Mouse (Mus musculus): ENCODE data around the gene Arhgap42. TPM values are rescaled to one million over a fixed set of nuclear protein-coding genes. Genes with fewer than 3 reads are reported as not detected.

Arhgap42 gene
- total RNA-seq, 2 experiments from 2014 or later, result 11.8 to 15.7 TPM

GRCm38 (mm10) chr9:9211411-9212087 is 27.4 kb downstream of the Arhgap42 start:
- DNase-seq (ENCODE audit: low spot score in 2 of 2), result no peak

GRCm38 (mm10) chr9:9210464-9210863 is 28.4 kb downstream of the Arhgap42 start:
- no peak for DNase-seq (ENCODE audit: low spot score in 2 of 2)

GRCm38 (mm10) chr9:9208205-9208604 is 30.7 kb downstream of the Arhgap42 start:
- no peak for DNase-seq (ENCODE audit: low spot score in 2 of 2)

GRCm38 (mm10) chr9:9207251-9207650 is 31.6 kb downstream of the Arhgap42 start:
- no peak for DNase-seq (ENCODE audit: low spot score in 2 of 2)

GRCm38 (mm10) chr9:9200827-9201388 is 38.0 kb downstream of the Arhgap42 start:
- no peak for DNase-seq (ENCODE audit: low spot score in 2 of 2)

GRCm38 (mm10) chr9:9199170-9199841 is 39.6 kb downstream of the Arhgap42 start:
- no peak for DNase-seq (ENCODE audit: low spot score in 2 of 2)

GRCm38 (mm10) chr9:9198645-9199044 is 40.3 kb downstream of the Arhgap42 start:
- no peak for DNase-seq (ENCODE audit: low spot score in 2 of 2)

GRCm38 (mm10) chr9:9196046-9196445 is 42.9 kb downstream of the Arhgap42 start:
- DNase-seq (ENCODE audit: low spot score in 2 of 2), result no peak

- no peak for DNase-seq (ENCODE audit: low spot score in 2 of 2)
These were observed 44.4 kb downstream of the Arhgap42 start for GRCm38 (mm10) chr9:9194496-9194895.

GRCm38 (mm10) chr9:9192716-9193115 is 46.2 kb downstream of the Arhgap42 start:
- no peak for DNase-seq (ENCODE audit: low spot score in 2 of 2)

GRCm38 (mm10) chr9:9190835-9191234 is 48.1 kb downstream of the Arhgap42 start:
- no peak for DNase-seq (ENCODE audit: low spot score in 2 of 2)

- no peak for DNase-seq (ENCODE audit: low spot score in 2 of 2)
These were observed 50.7 kb downstream of the Arhgap42 start for GRCm38 (mm10) chr9:9188167-9188566.

GRCm38 (mm10) chr9:9177745-9178144 is 61.2 kb downstream of the Arhgap42 start:
- DNase-seq (ENCODE audit: low spot score in 2 of 2), result no peak

GRCm38 (mm10) chr9:9174924-9175323 is 64.0 kb downstream of the Arhgap42 start:
- no peak for DNase-seq (ENCODE audit: low spot score in 2 of 2)

GRCm38 (mm10) chr9:9174206-9174605 is 64.7 kb downstream of the Arhgap42 start:
- no peak for DNase-seq (ENCODE audit: low spot score in 2 of 2)

GRCm38 (mm10) chr9:9173091-9173490 is 65.8 kb downstream of the Arhgap42 start:
- no peak for DNase-seq (ENCODE audit: low spot score in 2 of 2)

- DNase-seq (ENCODE audit: low spot score in 2 of 2), result no peak
These were observed 67.6 kb downstream of the Arhgap42 start for GRCm38 (mm10) chr9:9171146-9171816.

- no peak for DNase-seq (ENCODE audit: low spot score in 2 of 2)
These were observed 73.2 kb downstream of the Arhgap42 start for GRCm38 (mm10) chr9:9165641-9166063.

- DNase-seq (ENCODE audit: low spot score in 2 of 2), result no peak
These were observed 78.2 kb downstream of the Arhgap42 start for GRCm38 (mm10) chr9:9160736-9161135.

- no peak for DNase-seq (ENCODE audit: low spot score in 2 of 2)
These were observed 80.7 kb downstream of the Arhgap42 start for GRCm38 (mm10) chr9:9158241-9158640.

GRCm38 (mm10) chr9:9157425-9157824 is 81.5 kb downstream of the Arhgap42 start:
- no peak for DNase-seq (ENCODE audit: low spot score in 2 of 2)

- DNase-seq (ENCODE audit: low spot score in 2 of 2), result no peak
These were observed 84.3 kb downstream of the Arhgap42 start for GRCm38 (mm10) chr9:9154636-9155035.

Measured in left cerebral cortex, adult 18-20 months (tissue).